Mouse (Mus musculus): ENCODE data around the gene Edem3.
"Not testable (repeated sequence)": the region's sequence is repeated elsewhere in the genome, so short reads cannot be mapped to it uniquely, and the experiment has no call there.

Gene Edem3

DNA sequence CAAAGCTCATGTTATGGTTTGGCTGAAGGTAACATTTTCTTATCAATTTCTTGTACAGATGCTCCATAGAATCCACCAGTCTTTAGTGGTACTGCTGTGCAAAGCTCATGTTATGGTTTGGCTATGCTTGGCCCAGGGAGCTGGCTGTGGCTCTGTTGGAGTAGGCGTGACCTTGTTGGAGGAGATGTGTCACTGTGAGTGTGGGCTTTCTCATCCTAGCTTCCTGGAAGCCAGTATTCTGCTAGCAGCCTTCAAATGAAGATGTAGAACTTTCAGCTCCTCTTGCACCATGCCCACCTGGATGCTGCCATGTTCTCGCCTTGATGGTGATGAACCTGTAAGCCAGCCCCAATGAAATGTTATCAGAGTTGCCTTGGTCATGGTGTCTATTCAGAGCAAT is 5.3 kb upstream of the Edem3 start:
- DNase-seq (ENCODE audit: low spot score in 2 of 2), result not testable (repeated sequence)

- no peak for DNase-seq (ENCODE audit: low spot score in 2 of 2)
Observed at GRCm38 (mm10) chr1:151752946-151753345, 2.2 kb upstream of the Edem3 start.

DNA sequence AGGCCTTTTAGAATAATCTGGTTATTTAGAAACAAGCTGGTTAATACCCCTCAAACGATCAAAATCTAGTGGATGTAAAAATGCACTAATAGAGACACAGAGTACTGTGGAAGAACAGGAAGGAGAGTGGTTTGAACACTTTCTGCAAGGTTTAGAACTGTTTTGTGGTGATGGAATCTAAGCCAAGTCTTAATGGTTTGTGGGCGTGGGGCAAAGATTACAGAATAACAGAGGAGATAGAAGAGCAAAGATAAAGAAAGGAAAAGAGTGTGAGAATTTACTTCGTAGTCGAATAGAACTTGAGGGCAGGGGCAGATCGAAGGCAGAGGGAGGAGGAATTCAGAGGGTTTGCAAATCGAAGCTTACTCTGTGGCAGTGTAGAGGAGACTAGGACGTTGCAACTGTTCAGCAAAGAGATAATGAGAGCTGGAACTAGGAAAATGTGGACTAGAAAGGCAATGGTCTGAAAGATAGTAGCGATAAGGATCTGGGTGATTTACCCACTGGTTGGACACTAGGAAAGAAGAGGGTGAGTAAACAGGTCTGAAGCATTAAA is 1.7 kb upstream of the Edem3 start:
- no peak for DNase-seq (ENCODE audit: low spot score in 2 of 2)

- DNase-seq (ENCODE audit: low spot score in 2 of 2), result no peak
Observed at GRCm38 (mm10) chr1:151754028-151754489, 1.1 kb upstream of the Edem3 start.

GRCm38 (mm10) chr1:151755660-151756424 is 671 bp downstream of the Edem3 start:
- DNase-seq (ENCODE audit: low spot score in 2 of 2), result no peak

DNA sequence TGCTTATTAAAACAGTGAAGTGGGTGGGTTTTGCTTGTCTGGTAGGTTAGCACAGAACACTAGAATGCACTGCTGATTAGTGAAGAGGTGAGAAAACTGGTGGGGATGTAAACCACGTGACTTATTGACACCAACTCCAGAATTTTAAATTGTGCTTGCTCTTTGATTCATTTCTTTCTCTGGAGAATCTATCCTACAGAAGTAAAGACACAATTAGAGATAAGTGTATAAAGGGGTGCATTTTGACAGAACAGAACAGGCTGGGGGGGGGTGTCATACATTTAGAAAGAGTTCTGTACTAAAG is 1.2 kb downstream of the Edem3 start:
- peak in 1 of 2 experiments; percentile 5 for DNase-seq (ENCODE audit: low spot score in 2 of 2)

DNA sequence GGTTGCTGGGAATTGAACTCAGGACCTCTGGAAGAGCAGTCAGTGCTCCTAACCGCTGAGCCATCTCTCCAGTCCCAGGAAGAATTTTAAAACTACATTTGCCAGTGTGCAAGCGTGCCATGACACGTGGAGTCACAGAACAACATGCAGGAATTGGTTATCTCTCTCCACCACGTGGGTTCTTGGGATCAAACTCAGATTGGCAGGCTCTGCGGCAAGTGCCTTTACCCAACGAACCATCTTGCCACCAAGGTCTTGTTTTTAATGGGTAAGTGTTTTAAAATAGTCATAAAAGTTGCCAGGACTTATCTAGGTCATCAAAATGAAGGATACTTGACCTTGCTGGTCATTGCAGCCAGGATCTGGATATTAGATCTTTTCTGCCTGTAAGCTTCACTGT is 3.1 kb downstream of the Edem3 start:
- no peak for DNase-seq (ENCODE audit: low spot score in 2 of 2)

DNA sequence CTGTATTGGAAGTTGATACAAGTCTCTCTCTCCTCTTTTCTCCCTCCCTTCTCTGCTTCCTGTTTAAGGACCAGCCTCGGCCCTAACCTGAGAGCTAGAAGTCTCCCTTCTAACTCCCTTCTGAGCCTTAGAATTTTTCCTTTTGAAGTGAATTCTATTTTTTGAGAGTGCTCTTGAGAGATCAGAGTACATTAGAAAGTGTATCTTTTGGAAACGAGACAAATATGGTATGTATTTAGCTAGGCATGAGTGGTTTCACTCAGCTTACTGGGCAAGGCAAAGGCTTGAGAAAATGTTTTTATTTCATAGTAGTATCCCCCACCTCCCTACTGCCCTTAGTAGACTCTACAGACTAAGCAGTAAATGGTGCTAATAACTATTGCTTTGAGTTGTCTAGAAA is 3.8 kb downstream of the Edem3 start:
- no peak for DNase-seq (ENCODE audit: low spot score in 2 of 2)

DNA sequence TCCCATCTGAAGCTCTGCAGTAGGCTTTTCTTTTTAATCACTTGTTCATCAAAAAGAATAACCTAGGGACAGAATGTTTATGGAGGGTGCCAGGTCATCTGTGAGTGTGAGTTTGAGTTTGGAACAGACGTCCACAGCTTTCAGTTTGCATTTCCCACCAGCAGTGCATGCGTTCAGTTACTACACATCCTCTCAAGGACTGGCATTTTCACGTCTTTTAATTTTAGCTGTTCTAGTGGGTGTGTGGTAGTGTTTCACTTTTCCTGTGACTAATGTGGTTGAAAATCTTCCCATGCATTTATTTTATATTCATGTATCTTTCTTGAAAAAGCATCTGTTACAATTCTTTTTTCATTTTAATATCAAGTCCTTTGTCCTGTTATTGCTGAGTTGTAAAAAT is 9.1 kb downstream of the Edem3 start:
- DNase-seq (ENCODE audit: low spot score in 2 of 2), result no peak

DNA sequence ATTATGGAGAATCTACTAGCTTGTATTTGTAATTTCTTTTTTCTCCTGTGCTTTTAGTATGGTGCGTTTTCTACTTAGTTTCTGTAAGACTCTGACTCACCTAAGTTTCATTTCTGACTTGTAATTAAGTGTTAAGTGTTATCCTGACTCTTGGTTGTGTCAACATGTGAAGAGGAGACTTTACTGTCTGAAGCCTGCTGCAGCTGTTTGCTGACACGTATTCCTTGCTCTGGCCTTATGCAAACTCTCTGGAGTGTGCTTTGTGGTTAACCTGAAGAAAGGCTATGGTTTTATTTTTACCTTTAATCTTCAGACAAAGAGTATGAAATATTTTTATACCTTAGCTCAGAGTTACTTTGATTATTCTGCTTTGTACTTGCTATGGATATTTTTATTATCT is 11.0 kb downstream of the Edem3 start:
- DNase-seq (ENCODE audit: low spot score in 2 of 2), result no peak

- peak in 1 of 2 experiments; percentile 8 for DNase-seq (ENCODE audit: low spot score in 2 of 2)
Observed at GRCm38 (mm10) chr1:151766976-151767654, 11.9 kb downstream of the Edem3 start.

- no peak for DNase-seq (ENCODE audit: low spot score in 2 of 2)
Observed at GRCm38 (mm10) chr1:151769200-151769913, 14.2 kb downstream of the Edem3 start.

DNA sequence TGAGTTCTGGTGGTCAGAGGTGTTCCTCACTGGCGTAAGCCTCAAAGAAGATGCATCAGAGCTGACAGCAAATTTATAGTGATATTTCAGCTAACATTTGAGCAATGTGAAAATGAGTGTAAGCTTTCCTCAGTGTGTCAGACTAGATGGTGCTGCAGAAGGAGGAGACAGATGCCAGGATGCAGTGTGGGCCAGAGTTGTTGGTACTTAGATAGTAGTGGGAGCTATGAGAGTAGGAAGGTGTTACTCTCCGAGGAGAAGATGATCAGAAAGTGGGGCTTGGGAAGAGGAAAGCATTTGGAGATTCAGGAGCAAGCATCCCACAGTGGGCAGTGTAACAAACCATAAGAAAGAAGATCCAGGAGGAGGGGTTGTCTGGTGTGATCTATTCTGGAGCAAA is 22.4 kb downstream of the Edem3 start:
- no peak for DNase-seq (ENCODE audit: low spot score in 2 of 2)

DNA sequence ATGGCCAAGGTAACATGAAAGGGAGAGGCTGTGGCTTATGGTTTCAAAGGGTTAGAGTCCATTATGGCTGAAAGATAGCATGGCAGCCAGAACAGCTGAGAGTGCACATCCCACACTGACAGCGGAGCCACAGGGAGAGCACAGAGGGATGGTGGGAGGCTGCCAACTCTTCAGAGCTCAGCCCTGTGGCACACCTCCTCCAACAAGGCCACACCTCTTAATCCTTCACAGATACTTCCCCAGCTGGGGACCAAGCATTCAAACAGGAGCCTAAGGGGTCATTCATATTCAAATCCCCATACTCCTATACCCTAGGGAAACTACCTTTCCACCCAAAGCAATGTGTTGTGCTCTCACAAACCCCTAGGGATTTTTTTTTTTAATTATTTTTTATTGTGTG is 23.4 kb downstream of the Edem3 start:
- no peak for DNase-seq (ENCODE audit: low spot score in 2 of 2)

GRCm38 (mm10) chr1:151779306-151779705 is 24.1 kb downstream of the Edem3 start:
- DNase-seq (ENCODE audit: low spot score in 2 of 2), result no peak

DNA sequence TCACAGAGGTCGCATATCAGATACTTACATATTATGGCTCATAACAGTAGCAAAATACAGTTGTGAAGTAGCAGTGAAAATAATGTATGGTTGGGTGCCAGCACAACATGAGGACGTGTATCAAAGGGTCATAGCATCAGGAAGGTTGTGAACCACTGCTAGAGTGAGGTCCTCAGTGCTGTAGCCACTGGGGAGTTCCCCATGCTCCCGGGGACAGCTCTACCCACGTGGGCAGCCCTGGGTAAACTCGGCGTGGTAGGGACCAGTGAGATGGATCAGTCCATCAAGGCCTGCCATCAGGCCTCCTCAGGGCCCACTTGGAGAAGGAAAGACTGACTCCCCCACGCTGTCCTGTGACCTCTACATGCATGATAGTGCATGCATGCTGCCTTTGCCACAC is 26.3 kb downstream of the Edem3 start:
- DNase-seq (ENCODE audit: low spot score in 2 of 2), result no peak

- DNase-seq (ENCODE audit: low spot score in 2 of 2), result no peak
Observed at GRCm38 (mm10) chr1:151783403-151783802, 28.2 kb downstream of the Edem3 start.

GRCm38 (mm10) chr1:151786406-151786805 is 31.2 kb downstream of the Edem3 start:
- DNase-seq (ENCODE audit: low spot score in 2 of 2), result no peak

- DNase-seq (ENCODE audit: low spot score in 2 of 2), result no peak
Observed at GRCm38 (mm10) chr1:151789136-151789535, 34.0 kb downstream of the Edem3 start.

DNA sequence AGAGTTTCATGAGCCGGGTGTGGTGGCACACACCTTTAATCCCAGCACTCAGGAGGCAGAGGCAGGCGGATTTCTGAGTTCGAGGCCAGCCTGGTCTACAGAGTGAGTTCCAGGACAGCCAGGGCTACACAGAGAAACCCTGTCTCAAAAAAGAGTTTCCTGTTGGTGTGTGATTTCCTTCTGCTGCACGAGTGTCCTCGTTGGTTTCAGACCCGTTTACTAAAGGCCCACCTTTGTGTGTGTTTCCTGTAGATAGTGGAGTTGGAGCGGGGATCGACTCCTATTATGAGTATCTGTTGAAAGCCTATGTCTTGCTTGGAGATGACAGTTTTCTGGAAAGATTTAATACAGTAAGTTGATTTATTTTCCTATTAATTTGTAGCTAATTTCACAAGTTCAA is 36.9 kb downstream of the Edem3 start:
- DNase-seq (ENCODE audit: low spot score in 2 of 2), result not testable (repeated sequence)

DNA sequence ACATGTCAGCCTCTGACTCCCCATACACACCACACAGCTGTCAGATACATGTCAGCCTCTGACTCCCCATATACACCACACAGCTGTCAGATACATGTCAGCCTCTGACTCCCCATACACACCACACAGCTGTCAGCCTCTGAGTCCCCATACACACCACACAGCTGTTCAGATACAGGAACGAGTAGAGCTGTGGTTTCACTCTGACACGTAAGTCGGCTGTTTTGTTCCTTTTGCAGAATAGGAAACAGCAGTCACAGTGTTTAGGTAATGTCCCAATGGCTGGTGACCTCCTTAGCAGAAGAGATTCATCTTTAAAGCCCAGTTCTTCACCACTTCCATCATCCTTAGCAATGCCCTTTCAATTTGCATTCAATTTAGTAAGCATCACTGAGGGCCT is 47.6 kb downstream of the Edem3 start:
- DNase-seq (ENCODE audit: low spot score in 2 of 2), result not testable (repeated sequence)

DNA sequence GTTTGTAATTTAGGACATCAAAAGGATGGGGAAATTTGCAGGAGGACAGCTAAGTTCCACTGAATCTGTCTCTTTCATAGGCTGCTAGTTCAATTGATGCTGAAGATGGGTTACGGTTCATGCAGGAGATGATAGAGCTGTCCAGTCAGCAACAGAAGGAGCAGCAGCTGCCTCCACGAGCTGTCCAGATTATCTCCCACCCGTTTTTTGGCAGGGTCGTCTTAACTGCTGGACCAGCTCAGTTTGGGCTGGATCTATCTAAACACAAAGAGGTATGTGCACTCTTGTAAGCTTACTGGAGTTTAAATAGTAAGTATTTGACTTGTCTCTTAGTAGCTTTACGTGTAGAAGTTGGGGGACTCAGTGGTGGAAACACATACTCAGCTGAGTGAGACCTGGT is 52.1 kb downstream of the Edem3 start:
- DNase-seq (ENCODE audit: low spot score in 2 of 2), result no peak
